Mouse (Mus musculus): Measurements from ENCODE around the gene 4931428F04Rik. TPM values are rescaled to one million over a fixed set of nuclear protein-coding genes. Genes with fewer than 3 reads are reported as not detected.
A peak's percentile ranks its signal among the peaks of the same experiment; 100 is the strongest.

4931428F04Rik gene
- polyA plus RNA-seq (2015; fragmentation: Nextera tagmentation; extraction: Ambion mirVana): 126 and 153 TPM in 2 replicates

DNA sequence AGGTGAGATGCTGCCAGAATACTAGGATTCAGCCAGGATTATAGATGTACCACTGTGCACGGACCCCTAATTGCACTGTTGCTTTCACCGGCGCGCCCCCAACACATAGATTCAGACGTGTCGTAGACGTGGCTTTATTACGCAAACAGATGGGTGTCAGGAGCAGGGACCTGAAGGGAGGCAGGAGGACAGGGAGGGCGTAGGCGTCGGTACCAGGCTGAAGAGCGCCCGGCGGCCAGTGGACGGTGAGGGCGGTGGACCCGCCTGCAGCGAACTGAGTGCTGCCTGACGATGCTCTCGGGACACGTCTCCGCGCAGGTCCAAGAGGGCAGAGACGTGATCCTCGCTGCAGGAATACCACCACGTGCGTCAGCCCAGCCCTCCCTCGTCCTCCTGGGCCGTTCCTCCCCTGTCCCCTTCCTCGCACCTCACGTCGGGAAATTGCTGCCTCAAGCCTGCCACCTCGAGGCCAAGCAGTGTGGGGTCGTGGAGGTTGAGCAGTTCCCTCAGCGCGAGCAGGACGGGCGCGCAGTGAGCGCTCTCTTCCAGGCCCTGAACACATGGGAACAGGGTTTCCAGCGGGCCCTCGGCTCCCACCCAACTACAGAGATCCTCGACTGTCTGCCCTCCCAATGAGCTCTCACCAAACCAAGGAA is at the start of gene 4931428F04Rik:
Gene 4931428F04Rik, minus strand, starts transcription at position 60 of the 656 bp plus-strand sequence.
- H3K4me3 ChIP-seq (ENCODE audit: low read length): peak within 1 kb of the TSS; percentile 49
- H3K27ac ChIP-seq (ENCODE audit: low read depth, low read length): peak within 1 kb of the TSS; percentile 88
- 0 out of 2 replicates have a peak, but pooled peaks cover 3% of the 10 kb centered on the region for H3K36me3 ChIP-seq (ENCODE audit: control insufficient read depth, insufficient read depth, low read length)
- peaks cover 37% of the 10 kb centered on the region for H3K4me1 ChIP-seq (ENCODE audit: control insufficient read depth, insufficient read depth, low read depth, low read length)
- WGBS: 3% methylated on average over 43 of the region's 43 CpGs
- H3K4me2 ChIP-seq (ENCODE audit: low read length): peak within 1 kb of the TSS; percentile 74
- H3K9ac ChIP-seq (ENCODE audit: low read depth, low read length): peak within 1 kb of the TSS; percentile 63
- H3K27me3 ChIP-seq (replicated peaks; ENCODE audit: control insufficient read depth, insufficient read depth, low read length): no peaks in the 10 kb centered on the region
- ATAC-seq: peak; percentile 10
- H3K9me3 ChIP-seq (ENCODE audit: control insufficient read depth, low read length): no peaks in the 10 kb centered on the region

DNA sequence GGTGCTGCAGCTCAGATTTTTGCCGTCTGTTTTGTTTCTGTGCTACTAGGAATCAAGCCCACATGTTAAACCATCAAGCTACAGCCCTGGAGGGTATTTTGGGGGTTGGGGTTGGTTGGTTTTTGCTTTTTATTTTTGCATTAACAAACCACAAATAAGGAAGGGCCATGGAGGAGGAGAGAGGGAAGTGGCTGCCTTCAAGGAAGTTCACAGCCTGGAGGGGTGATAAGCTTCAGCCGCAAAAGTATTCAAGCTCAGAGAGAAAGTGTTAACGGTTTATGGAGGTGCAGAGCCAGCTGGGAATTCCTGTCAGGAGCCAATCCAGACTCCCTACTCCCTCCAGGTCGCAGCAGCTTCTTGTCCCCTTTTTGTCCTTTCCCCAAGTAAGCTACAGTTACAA is 49.3 kb upstream of the 4931428F04Rik start:
- Histone ChIP-seq H3K9ac (ENCODE audit: low read depth, low read length) (no peak overlapping the region), H3K4me3 (ENCODE audit: low read length) (no peak overlapping the region), H3K4me2 (ENCODE audit: low read length) (no peak overlapping the region), H3K9me3 (ENCODE audit: control insufficient read depth, low read length) (no peaks in the 10 kb centered on the region), H3K27ac (ENCODE audit: low read depth, low read length) (no peak overlapping the region), H3K27me3 (replicated peaks; ENCODE audit: control insufficient read depth, insufficient read depth, low read length) (no peaks in the 10 kb centered on the region), H3K36me3 (ENCODE audit: control insufficient read depth, insufficient read depth, low read length) (no peaks in the 10 kb centered on the region), H3K4me1 (ENCODE audit: control insufficient read depth, insufficient read depth, low read depth, low read length) (no peaks in the 10 kb centered on the region)
- WGBS: 60% methylated on average over 4 of the region's 4 CpGs
- ATAC-seq: no peak

- no peaks in the 10 kb centered on the region for H3K4me1 ChIP-seq (ENCODE audit: control insufficient read depth, insufficient read depth, low read depth, low read length)
- H3K4me2 ChIP-seq (ENCODE audit: low read length): peak overlapping the region; percentile 22; the same call in 1 of the 2 replicates
- WGBS: 55% methylated on average over 32 of the region's 32 CpGs
- H3K4me3 ChIP-seq (ENCODE audit: low read length): peak overlapping the region; percentile 13; the same call in 1 of the 2 replicates
- H3K27me3 ChIP-seq (replicated peaks; ENCODE audit: control insufficient read depth, insufficient read depth, low read length): no peaks in the 10 kb centered on the region
- 0 out of 2 replicates have a peak, but pooled peaks cover 3% of the 10 kb centered on the region for H3K36me3 ChIP-seq (ENCODE audit: control insufficient read depth, insufficient read depth, low read length)
- peak; percentile 30 for ATAC-seq
- H3K9me3 ChIP-seq (ENCODE audit: control insufficient read depth, low read length): no peaks in the 10 kb centered on the region
- H3K27ac ChIP-seq (ENCODE audit: low read depth, low read length): no peak overlapping the region
- no peak overlapping the region for H3K9ac ChIP-seq (ENCODE audit: low read depth, low read length)
Measured at GRCm38 (mm10) chr8:105336373-105337130, 46.9 kb upstream of the 4931428F04Rik start.

DNA sequence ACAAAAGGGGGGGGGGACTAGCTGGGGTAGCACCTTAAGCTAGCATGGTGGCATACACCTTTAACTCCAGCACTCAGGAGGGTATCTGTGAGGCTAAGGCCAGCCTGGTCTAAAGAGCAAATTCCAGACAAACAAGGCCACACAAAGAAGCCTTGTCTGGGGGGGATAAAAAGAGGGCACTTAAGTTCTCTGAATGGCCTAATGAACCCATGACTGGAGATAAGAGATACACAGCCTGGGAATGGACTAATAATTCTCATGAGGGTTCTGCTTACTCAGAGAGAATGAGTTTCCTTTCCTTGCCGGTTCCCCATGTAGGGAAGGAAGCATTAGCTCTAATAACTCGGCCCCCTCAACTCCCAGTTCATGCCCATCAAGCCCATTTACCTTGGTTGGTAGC is 42.9 kb upstream of the 4931428F04Rik start:
- WGBS: 72% methylated on average over 2 of the region's 2 CpGs

DNA sequence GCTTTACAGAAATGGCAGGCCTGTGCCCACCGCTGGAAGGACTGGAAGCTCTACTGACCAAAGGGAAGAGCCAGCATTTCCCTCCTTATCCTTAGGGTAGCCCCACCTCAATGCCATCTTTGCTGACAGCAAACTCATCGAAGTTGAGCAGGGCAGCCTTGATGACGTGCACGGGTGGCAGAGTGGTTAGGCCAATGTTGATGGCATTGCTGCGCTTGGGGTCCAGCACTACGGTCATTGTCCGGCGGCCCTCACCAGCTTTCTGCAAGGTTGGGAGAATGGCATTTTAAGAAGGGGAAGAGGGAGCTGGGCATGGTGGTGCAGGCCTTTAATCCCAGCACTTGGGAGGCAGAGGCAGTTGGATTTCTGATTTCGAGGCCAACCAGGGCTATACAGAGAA is 42.3 kb upstream of the 4931428F04Rik start:
- Histone ChIP-seq H3K4me3 (ENCODE audit: low read length) (no peak overlapping the region), H3K9ac (ENCODE audit: low read depth, low read length) (no peak overlapping the region), H3K9me3 (ENCODE audit: control insufficient read depth, low read length) (no peaks in the 10 kb centered on the region), H3K36me3 (ENCODE audit: control insufficient read depth, insufficient read depth, low read length) (peaks cover 22% of the 10 kb centered on the region), H3K27ac (ENCODE audit: low read depth, low read length) (no peak overlapping the region), H3K4me2 (ENCODE audit: low read length) (no peak overlapping the region), H3K27me3 (replicated peaks; ENCODE audit: control insufficient read depth, insufficient read depth, low read length) (no peaks in the 10 kb centered on the region), H3K4me1 (ENCODE audit: control insufficient read depth, insufficient read depth, low read depth, low read length) (peaks cover 7% of the 10 kb centered on the region)
- ATAC-seq: no peak
- WGBS: 98% methylated on average over 9 of the region's 9 CpGs

More for the DNA sequence above, 42.9 kb upstream of the 4931428F04Rik start:
- no peak overlapping the region for H3K27ac ChIP-seq (ENCODE audit: low read depth, low read length)
- H3K27me3 ChIP-seq (replicated peaks; ENCODE audit: control insufficient read depth, insufficient read depth, low read length): no peaks in the 10 kb centered on the region
- no peak for ATAC-seq
- H3K4me3 ChIP-seq (ENCODE audit: low read length): no peak overlapping the region
- no peak overlapping the region for H3K4me2 ChIP-seq (ENCODE audit: low read length)
- no peak overlapping the region for H3K9ac ChIP-seq (ENCODE audit: low read depth, low read length)
- H3K4me1 ChIP-seq (ENCODE audit: control insufficient read depth, insufficient read depth, low read depth, low read length): peaks cover under 1% of the 10 kb centered on the region
- peaks cover 22% of the 10 kb centered on the region for H3K36me3 ChIP-seq (ENCODE audit: control insufficient read depth, insufficient read depth, low read length)
- H3K9me3 ChIP-seq (ENCODE audit: control insufficient read depth, low read length): no peaks in the 10 kb centered on the region

DNA sequence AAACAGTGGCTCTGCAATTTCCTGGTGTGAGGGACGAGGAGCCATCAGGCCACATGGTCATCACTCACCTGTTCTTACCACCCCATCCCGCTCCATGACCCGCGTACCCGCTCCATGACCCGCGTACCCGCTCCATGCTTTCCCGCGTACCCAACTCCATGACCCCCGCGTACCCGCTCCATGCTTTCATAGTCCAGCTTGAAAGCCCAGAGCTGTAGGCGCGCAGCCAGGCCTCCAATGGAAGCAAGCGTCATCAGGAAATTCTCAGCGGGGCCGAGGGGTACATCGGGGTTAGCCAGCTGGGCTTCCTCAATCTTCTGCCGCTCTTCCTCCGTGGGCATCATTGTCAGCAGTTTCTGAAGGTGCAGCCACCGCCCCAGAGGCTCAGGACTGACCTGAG is 41.8 kb upstream of the 4931428F04Rik start:
- Histone ChIP-seq H3K27ac (ENCODE audit: low read depth, low read length) (no peak overlapping the region), H3K4me3 (ENCODE audit: low read length) (no peak overlapping the region), H3K27me3 (replicated peaks; ENCODE audit: control insufficient read depth, insufficient read depth, low read length) (no peaks in the 10 kb centered on the region), H3K4me2 (ENCODE audit: low read length) (no peak overlapping the region), H3K9me3 (ENCODE audit: control insufficient read depth, low read length) (no peaks in the 10 kb centered on the region), H3K36me3 (ENCODE audit: control insufficient read depth, insufficient read depth, low read length) (peaks cover 22% of the 10 kb centered on the region), H3K4me1 (ENCODE audit: control insufficient read depth, insufficient read depth, low read depth, low read length) (peaks cover 9% of the 10 kb centered on the region), H3K9ac (ENCODE audit: low read depth, low read length) (no peak overlapping the region)
- 97% methylated on average over 22 of the region's 22 CpGs for WGBS
- no peak for ATAC-seq

GRCm38 (mm10) chr8:105330325-105330724 is 40.7 kb upstream of the 4931428F04Rik start:
- no peaks in the 10 kb centered on the region for H3K27me3 ChIP-seq (replicated peaks; ENCODE audit: control insufficient read depth, insufficient read depth, low read length)
- no peak overlapping the region for H3K27ac ChIP-seq (ENCODE audit: low read depth, low read length)
- no peak overlapping the region for H3K4me3 ChIP-seq (ENCODE audit: low read length)
- H3K9ac ChIP-seq (ENCODE audit: low read depth, low read length): no peak overlapping the region
- no peak overlapping the region for H3K4me2 ChIP-seq (ENCODE audit: low read length)
- H3K36me3 ChIP-seq (ENCODE audit: control insufficient read depth, insufficient read depth, low read length): peaks cover 22% of the 10 kb centered on the region
- peaks cover 10% of the 10 kb centered on the region for H3K4me1 ChIP-seq (ENCODE audit: control insufficient read depth, insufficient read depth, low read depth, low read length)
- 94% methylated on average over 12 of the region's 12 CpGs for WGBS
- H3K9me3 ChIP-seq (ENCODE audit: control insufficient read depth, low read length): no peaks in the 10 kb centered on the region
- ATAC-seq: no peak

GRCm38 (mm10) chr8:105326968-105327367 is 37.3 kb upstream of the 4931428F04Rik start:
- H3K9me3 ChIP-seq (ENCODE audit: control insufficient read depth, low read length): no peaks in the 10 kb centered on the region
- peaks cover 26% of the 10 kb centered on the region for H3K36me3 ChIP-seq (ENCODE audit: control insufficient read depth, insufficient read depth, low read length)
- peak overlapping the region; percentile 71 for H3K4me2 ChIP-seq (ENCODE audit: low read length)
- peak overlapping the region; percentile 86 for H3K9ac ChIP-seq (ENCODE audit: low read depth, low read length)
- H3K27ac ChIP-seq (ENCODE audit: low read depth, low read length): 0 out of 2 replicates have a peak overlapping the region, but pooled peaks have one; percentile 13
- H3K27me3 ChIP-seq (replicated peaks; ENCODE audit: control insufficient read depth, insufficient read depth, low read length): no peaks in the 10 kb centered on the region
- peaks cover 20% of the 10 kb centered on the region for H3K4me1 ChIP-seq (ENCODE audit: control insufficient read depth, insufficient read depth, low read depth, low read length)
- ATAC-seq: no peak
- peak overlapping the region; percentile 70 for H3K4me3 ChIP-seq (ENCODE audit: low read length)
- 48% methylated on average over 6 of the region's 6 CpGs for WGBS

DNA sequence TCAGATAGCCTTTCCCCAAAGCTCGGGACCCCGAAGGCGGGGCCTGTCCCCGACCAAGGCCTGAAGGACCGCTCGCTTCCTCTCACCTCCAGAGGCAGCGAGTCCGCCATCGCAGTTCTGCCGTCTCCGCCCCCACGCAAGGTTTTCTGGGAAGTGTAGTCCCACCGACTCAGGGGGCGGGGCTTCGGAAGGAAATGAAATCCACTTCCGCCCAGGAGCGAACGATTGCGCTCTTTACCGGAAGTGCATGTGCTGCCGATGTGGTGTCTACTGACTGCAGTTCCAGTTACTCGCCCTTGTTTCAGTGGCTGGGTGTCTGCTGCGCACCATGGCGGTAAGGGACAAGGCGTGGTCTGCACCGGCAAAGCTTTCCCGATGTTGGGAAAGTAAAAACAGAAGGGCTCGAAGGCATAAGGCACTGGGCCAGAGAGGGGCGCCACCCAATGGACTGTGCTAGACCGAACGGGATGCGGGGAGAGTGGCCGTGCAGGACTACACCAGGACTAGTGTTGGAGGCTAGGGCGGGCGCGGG is 36.5 kb upstream of the 4931428F04Rik start, which contains the start of the genes Lrrc29 and Tmem208:
Gene Lrrc29, minus strand, starts transcription at position 138 of the 532 bp plus-strand sequence.
Gene Tmem208, plus strand, starts transcription at position 214 of the 532 bp plus-strand sequence.
- peaks cover 20% of the 10 kb centered on the region for H3K36me3 ChIP-seq (ENCODE audit: control insufficient read depth, insufficient read depth, low read length)
- peak within 1 kb of the TSS; percentile 77 for H3K27ac ChIP-seq (ENCODE audit: low read depth, low read length)
- no peaks in the 10 kb centered on the region for H3K27me3 ChIP-seq (replicated peaks; ENCODE audit: control insufficient read depth, insufficient read depth, low read length)
- 0% methylated on average over 36 of the region's 36 CpGs for WGBS
- peak within 1 kb of the TSS; percentile 71 for H3K4me2 ChIP-seq (ENCODE audit: low read length)
- no peaks in the 10 kb centered on the region for H3K9me3 ChIP-seq (ENCODE audit: control insufficient read depth, low read length)
- peak; percentile 92 for ATAC-seq
- peak within 1 kb of the TSS; percentile 86 for H3K9ac ChIP-seq (ENCODE audit: low read depth, low read length)
- H3K4me1 ChIP-seq (ENCODE audit: control insufficient read depth, insufficient read depth, low read depth, low read length): peaks cover 20% of the 10 kb centered on the region
- peak within 1 kb of the TSS; percentile 70 for H3K4me3 ChIP-seq (ENCODE audit: low read length)

All from hindbrain, embryonic 16.5 days (tissue).